Mouse (Mus musculus) layer of hippocampus, postnatal 25 days (tissue): ENCODE data around the gene Tmem184b. TPM values are rescaled to one million over a fixed set of nuclear protein-coding genes. Genes with fewer than 3 reads are reported as not detected.

Experiments
- DNase-seq, 2 experiments: peaks; one replicate each; pipeline ENCODE4 v3.0.0; 2022; ENCODE audit warnings: mixed read lengths in 2 of 2, low spot score in 1 of 2; ENCODE audit errors: extremely low spot score in 1 of 2
- total RNA-seq, 2 experiments: library from RNA; stranded (reverse); gene quantifications; 2 replicates each; pipeline ENCODE4 v1.2.3; 2021

Gene Tmem184b
- 10 to 100 TPM; 54.2 to 55.4 TPM for total RNA-seq

GRCm38 (mm10) chr15:79402836-79403762 lies at the start of gene Tmem184b:
TSS of gene Tmem184b (minus strand) at chr15:79403569.
- DNase-seq, result peak; percentile 77 to 88

DNA sequence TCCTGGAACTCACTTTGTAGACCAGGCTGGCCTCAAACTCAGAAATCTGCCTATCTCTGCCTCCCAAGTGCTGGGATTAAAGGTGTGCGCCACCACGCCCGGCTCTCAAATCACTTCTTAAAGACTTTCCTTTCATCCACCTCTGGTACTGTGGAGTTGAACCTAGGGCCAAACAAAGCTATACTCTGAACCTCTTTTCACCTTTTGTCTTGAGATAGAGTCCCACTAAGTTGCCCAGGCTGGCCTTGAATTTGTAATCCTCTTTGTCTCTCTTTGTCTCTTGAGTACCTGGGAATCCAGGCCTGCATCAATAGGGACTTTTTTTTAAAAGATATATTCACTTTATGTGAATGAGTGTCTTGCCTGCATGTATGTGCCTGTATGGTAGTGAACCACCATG lies 44.7 kb upstream of the Tmem184b start:
- DNase-seq, result no peak

GRCm38 (mm10) chr15:79445786-79446654 lies 42.7 kb upstream of the Tmem184b start:
- DNase-seq, result no peak

- DNase-seq, result no peak
Measured at GRCm38 (mm10) chr15:79443856-79444410, 40.6 kb upstream of the Tmem184b start.

DNA sequence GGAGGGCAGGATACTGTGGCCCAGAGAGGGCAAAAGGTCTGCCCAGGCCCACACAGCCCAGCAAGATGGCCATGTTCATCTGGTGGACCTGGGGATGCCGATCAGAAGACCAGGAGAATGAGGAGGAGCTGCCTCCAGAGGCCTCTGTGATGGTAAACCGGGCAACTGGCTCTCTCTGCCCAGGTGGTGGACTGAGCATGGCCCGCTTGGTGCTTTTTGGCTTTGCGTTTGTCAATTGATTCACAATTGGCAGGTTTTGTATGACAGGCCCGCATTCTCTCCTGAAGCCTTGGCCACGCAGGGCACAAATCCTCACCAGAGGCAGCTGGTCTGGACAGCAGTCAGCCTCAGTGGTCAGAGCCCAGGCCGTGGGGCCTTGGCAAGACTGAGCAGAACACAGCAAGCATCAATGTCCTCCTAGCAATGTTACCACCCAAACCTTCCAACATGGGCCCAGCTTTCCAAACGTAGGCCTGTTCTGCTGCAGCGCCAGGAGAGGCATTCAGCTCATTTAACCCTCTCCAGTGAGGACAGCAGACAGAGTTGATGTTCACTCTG lies 39.7 kb upstream of the Tmem184b start:
- DNase-seq, result no peak

- DNase-seq, result no peak
Measured at GRCm38 (mm10) chr15:79442257-79442611, 38.9 kb upstream of the Tmem184b start.

- DNase-seq, result peak; percentile 80 to 82
Measured at GRCm38 (mm10) chr15:79441331-79442256, 38.2 kb upstream of the Tmem184b start.

- no peak for DNase-seq
Measured at GRCm38 (mm10) chr15:79440651-79441330, 37.4 kb upstream of the Tmem184b start.

- peak in 1 of 2 experiments; percentile 52 for DNase-seq
Measured at GRCm38 (mm10) chr15:79440223-79440622, 36.9 kb upstream of the Tmem184b start.

DNA sequence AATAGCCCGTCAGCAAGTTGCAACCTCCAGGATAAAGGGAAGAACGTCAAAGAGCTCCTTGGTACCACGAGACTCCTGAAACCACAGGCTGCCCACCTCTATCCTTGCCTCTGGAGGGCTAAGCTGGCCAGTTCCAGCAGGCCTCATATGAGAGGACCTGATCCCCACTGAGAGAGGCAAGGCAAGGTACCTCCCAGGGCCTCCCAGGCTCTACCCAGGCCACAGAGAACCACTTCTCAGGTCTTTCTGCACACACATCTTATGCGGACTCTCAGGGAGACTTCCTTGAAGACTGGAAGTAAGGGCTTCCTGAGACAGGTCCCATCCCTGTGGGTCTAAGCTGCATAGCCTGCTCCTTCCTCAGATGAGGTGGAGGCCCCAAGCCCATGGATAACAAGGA lies 36.0 kb upstream of the Tmem184b start:
- no peak for DNase-seq

GRCm38 (mm10) chr15:79438816-79439215 lies 35.4 kb upstream of the Tmem184b start:
- DNase-seq, result no peak

GRCm38 (mm10) chr15:79438209-79438810 lies 34.9 kb upstream of the Tmem184b start:
- DNase-seq, result no peak

DNA sequence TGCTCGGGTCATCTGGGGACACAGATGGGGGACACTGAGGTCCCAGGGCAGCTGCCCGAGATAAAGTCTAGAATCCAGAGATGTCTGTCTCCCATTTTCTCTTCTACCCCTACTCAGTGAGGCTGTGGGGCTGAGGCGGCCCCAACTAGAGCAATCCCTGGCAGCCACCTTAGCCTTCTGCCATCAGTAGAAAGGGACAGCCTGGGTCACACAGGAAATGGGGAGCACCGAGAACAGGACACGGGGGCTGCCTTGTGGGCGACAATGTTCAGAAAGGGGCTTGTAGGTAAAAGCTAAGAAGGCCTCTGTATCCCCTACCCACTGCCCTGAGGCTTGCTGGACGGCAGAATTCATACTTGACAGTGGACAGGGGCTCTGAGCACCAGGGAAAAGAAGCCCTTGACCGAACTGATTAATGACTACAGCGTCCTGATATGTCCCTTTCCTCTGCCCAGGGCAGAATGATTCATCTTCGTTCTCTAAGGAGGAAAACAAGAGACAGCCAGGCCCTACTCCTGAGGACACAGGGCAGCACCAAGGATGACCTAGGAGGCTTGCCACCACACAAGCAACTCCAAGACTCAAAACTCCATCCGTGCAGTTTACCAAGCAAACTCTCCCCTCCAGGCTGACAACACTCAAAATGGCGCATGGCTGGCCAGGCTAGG lies 34.3 kb upstream of the Tmem184b start:
- DNase-seq, result no peak

DNA sequence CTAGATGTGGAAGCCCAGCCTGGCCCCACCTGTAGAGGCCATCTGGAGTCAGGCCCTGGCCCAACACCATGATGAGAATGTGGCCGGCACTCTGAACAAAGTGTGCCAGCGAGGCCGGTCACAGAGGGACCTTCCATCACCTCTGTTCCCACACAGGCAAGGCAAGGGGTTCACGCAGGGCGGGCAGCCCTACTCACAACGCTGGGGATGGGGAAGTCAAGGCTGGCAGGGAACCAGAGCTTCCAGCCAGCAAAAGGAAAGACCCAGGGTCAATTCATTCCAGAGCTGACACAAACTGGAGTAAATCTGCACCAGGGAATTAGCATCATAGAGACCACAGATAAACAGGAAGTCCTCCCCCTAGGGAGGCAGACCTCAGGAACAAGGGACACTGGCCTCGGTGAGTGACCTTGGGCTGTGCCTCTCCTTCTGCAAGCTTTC lies 33.1 kb upstream of the Tmem184b start:
- DNase-seq, result no peak

DNA sequence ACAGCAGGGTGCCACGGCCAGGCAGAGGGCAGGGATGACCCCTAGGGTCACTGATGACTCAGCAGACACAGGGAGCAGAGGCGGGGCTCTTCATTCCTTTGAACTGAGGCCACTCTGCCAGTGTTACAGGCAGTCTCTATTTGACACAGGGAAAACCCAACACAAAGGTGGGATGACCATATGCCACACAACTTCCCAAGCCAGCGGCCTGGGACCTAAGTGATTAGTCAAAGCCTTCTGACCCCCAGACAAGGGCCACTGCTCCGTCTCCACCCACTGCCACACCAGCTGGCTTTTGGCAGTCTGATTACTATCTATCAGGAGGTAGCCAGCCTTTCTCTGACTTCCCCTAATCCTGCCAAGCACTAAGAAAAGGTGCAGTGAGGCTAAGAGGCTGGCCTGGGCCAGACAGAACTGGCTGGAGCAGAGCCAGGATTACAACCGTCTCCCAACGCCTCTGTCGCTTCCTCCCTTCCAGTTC lies 31.9 kb upstream of the Tmem184b start:
- DNase-seq, result no peak

- DNase-seq, result peak in 1 of 2 experiments; percentile 31
Measured at GRCm38 (mm10) chr15:79432892-79433291, 29.5 kb upstream of the Tmem184b start.

DNA sequence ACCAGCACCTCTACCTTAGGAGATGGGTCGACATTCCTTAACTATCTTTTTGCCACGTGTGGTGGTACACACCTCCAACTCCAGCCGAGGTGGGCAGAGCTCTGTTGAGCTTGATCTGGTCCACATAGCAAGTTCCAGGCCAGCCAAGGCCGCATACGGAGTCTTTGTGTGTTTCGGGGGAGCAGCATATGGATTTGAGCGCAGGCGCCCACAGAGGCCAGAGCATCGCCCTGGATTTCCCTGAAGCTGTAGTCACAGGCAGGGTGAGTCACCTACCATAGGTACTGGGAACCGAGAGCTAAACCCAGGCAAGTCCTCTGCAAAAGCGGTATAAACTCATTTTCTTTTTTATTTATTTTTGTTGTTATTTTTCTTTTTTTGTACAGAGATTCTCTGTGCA lies 29.0 kb upstream of the Tmem184b start:
- no peak for DNase-seq

DNA sequence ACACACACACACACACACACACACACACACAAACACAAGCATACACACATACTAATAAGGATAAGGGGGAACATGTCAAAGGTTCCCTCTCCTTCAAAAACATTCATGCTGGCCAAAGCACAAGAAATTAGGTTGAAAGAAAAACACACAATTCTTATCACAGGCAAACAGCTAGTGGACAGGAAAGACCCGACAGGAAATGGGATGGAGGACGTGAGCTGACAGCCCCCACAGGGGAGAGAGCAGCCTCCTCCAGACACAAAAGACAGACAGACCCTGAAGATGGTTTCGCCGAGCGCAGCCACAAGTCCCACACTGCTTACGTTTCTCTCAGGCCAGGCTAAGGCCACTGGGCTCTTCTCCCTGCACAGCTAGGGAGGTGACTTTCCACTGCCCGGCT lies 28.6 kb upstream of the Tmem184b start:
- DNase-seq, result no peak
